27 mouse cellular contexts compared by ENCODE assay signal in genomic region chr13:30448895-30449294, GRCm38 (mm10).
A peak's percentile ranks its signal among the peaks of the same experiment; 100 is the strongest.
DNase-seq lines count a peak whose midpoint lies in the region; ATAC-seq and TF ChIP-seq lines count a peak whose summit lies in the region.
"Had no signal": no experiment of that assay in that cellular context is flagged by ENCODE, and none has a peak within 500 bp of the region (broad histone marks: within the 10 kb centered on the region; RNA-seq: fewer than 3 reads in every experiment).

No protein-coding gene starts in this region.

- no peaks in the 10 kb centered on the region for H3K4me1 ChIP-seq in kidney, embryonic 14.5 days (ENCODE audit: control insufficient read depth, insufficient read depth, low read length)
- no peaks in the 10 kb centered on the region for H3K4me1 ChIP-seq in kidney, postnatal 0 days (replicated peaks; ENCODE audit: insufficient read depth, low read length)
- H3K4me1 ChIP-seq in kidney, adult 2 months (ENCODE audit: control insufficient read depth, insufficient read depth, low read length), result no peaks in the 10 kb centered on the region
- no peaks in the 10 kb centered on the region for H3K4me1 ChIP-seq in lung, embryonic 16.5 days (replicated peaks; ENCODE audit: control insufficient read depth, insufficient read depth, low read length)
- H3K4me1 ChIP-seq: forebrain, embryonic 10.5 days; forebrain, embryonic 13.5 days; heart, embryonic 10.5 days; heart, embryonic 13.5 days had no signal

- no peaks in the 10 kb centered on the region for H3K27me3 ChIP-seq in kidney, embryonic 14.5 days (ENCODE audit: control insufficient read depth, insufficient read depth, low read length)
- H3K27me3 ChIP-seq in kidney, postnatal 0 days (ENCODE audit: insufficient read depth, low read length), result no peaks in the 10 kb centered on the region
- no peaks in the 10 kb centered on the region for H3K27me3 ChIP-seq in kidney, adult 2 months (replicated peaks; ENCODE audit: control insufficient read depth, insufficient read depth, low read length)
- no peaks in the 10 kb centered on the region for H3K27me3 ChIP-seq in lung, embryonic 16.5 days (ENCODE audit: control insufficient read depth, insufficient read depth, low read depth, low read length)
- H3K27me3 ChIP-seq: CH12.LX; forebrain, embryonic 13.5 days; heart, embryonic 13.5 days; Patski had no signal

- no peak overlapping the region for H3K9ac ChIP-seq in kidney, embryonic 14.5 days (ENCODE audit: low read depth, low read length)
- no peak overlapping the region for H3K9ac ChIP-seq in kidney, postnatal 0 days (ENCODE audit: low read depth, low read length)
- no peak overlapping the region for H3K9ac ChIP-seq in lung, embryonic 16.5 days (ENCODE audit: low read length)
- H3K9ac ChIP-seq: forebrain, embryonic 13.5 days; heart, embryonic 13.5 days had no signal

- H3K9me3 ChIP-seq in kidney, embryonic 14.5 days (ENCODE audit: control insufficient read depth, low read length), result no peaks in the 10 kb centered on the region
- H3K9me3 ChIP-seq in kidney, postnatal 0 days (replicated peaks; ENCODE audit: low read length), result no peaks in the 10 kb centered on the region
- no peaks in the 10 kb centered on the region for H3K9me3 ChIP-seq in lung, embryonic 16.5 days (ENCODE audit: control insufficient read depth, low read length)
- H3K9me3 ChIP-seq: forebrain, embryonic 10.5 days; forebrain, embryonic 13.5 days; G1E; heart, embryonic 10.5 days; heart, embryonic 13.5 days had no signal

- peak; percentile 60; the same call in 1 of the 2 replicates for ATAC-seq in kidney, embryonic 14.5 days (ENCODE audit: low FRiP score, low TSS enrichment)
- no peak for ATAC-seq in kidney, postnatal 0 days (replicated peaks; ENCODE audit: low FRiP score, low read depth)
- ATAC-seq in lung, embryonic 16.5 days (ENCODE audit: low read depth), result peak; percentile 56; the same call in 1 of the 2 replicates
- ATAC-seq: forebrain, embryonic 13.5 days; forebrain, embryonic 16.5 days; Patski had no signal

- no peak for DNase-seq in kidney, adult 18-20 months
- peak; percentile 52 for DNase-seq in kidney, postnatal 0 days (ENCODE audit: low spot score)
- no peak for DNase-seq in kidney, adult 2 months
- peak; percentile 41 to 52 for DNase-seq in kidney, postnatal 4 days
- DNase-seq in kidney, postnatal 36 days, result no peak
- no peak for DNase-seq in lung, postnatal 10 days
- DNase-seq: adrenal gland, postnatal 10 days; adrenal gland, postnatal 36 days; B cell, adult 2 months; cerebellum, adult 18-20 months; cerebellum, adult 9-10 months; cerebellum, postnatal 14 days; gastrocnemius, postnatal 10 days; gastrocnemius, postnatal 36 days; heart, adult 2 months; heart, postnatal 14 days; heart, postnatal 4 days had no signal

- TF ChIP-seq POLR2A in kidney, adult 2 months (IDR thresholded peaks at IDR 0.05; ENCODE audit: low read depth, low read length), result no peak

- H3K4me2 ChIP-seq in kidney, embryonic 14.5 days (replicated peaks; ENCODE audit: low read depth, low read length), result no peak overlapping the region
- H3K4me2 ChIP-seq in kidney, postnatal 0 days (ENCODE audit: low read length), result no peak overlapping the region
- no peak overlapping the region for H3K4me2 ChIP-seq in lung, embryonic 16.5 days (ENCODE audit: low read depth, low read length)
- H3K4me2 ChIP-seq: forebrain, embryonic 13.5 days; heart, embryonic 13.5 days had no signal

- no peak for TF ChIP-seq CTCF in kidney, postnatal 0 days (IDR thresholded peaks at IDR 0.05; ENCODE audit: low read depth)
- TF ChIP-seq CTCF in kidney, adult 2 months (conservative IDR thresholded peaks at IDR 0.05; ENCODE audit: insufficient read depth, insufficient read length, low read depth, low read length), result no peak

- no peaks in the 10 kb centered on the region for H3K36me3 ChIP-seq in kidney, embryonic 14.5 days (ENCODE audit: control insufficient read depth, insufficient read depth, low read length)
- H3K36me3 ChIP-seq in kidney, postnatal 0 days (ENCODE audit: insufficient read depth, low read length), result no peaks in the 10 kb centered on the region
- no peaks in the 10 kb centered on the region for H3K36me3 ChIP-seq in kidney, adult 2 months (ENCODE audit: control insufficient read depth, insufficient read depth, low read length)
- no peaks in the 10 kb centered on the region for H3K36me3 ChIP-seq in lung, embryonic 16.5 days (ENCODE audit: control insufficient read depth, insufficient read depth, low read length)
- H3K36me3 ChIP-seq: forebrain, embryonic 10.5 days; G1E; heart, embryonic 10.5 days; heart, embryonic 13.5 days had no signal

- 49% methylated on average over 4 of the region's 4 CpGs for WGBS in kidney, embryonic 14.5 days
- WGBS in kidney, postnatal 0 days, result 51% methylated on average over 4 of the region's 4 CpGs
- 65% methylated on average over 4 of the region's 4 CpGs for WGBS in kidney, adult 2 months
- 52% methylated on average over 4 of the region's 4 CpGs for WGBS in lung, embryonic 16.5 days

- H3K27ac ChIP-seq in kidney, embryonic 14.5 days (ENCODE audit: low read depth, low read length), result no peak overlapping the region
- H3K27ac ChIP-seq in kidney, postnatal 0 days, result no peak overlapping the region
- no peak overlapping the region for H3K27ac ChIP-seq in kidney, adult 2 months (ENCODE audit: insufficient read depth, low read depth, low read length)
- no peak overlapping the region for H3K27ac ChIP-seq in lung, embryonic 16.5 days (ENCODE audit: low read length)
- H3K27ac ChIP-seq: forebrain, embryonic 10.5 days; forebrain, embryonic 13.5 days; heart, adult 2 months; heart, embryonic 10.5 days; heart, embryonic 13.5 days had no signal

- no peak overlapping the region for H3K4me3 ChIP-seq in kidney, embryonic 14.5 days (ENCODE audit: low read length)
- no peak overlapping the region for H3K4me3 ChIP-seq in kidney, postnatal 0 days (replicated peaks; ENCODE audit: low read depth, low read length)
- no peak overlapping the region for H3K4me3 ChIP-seq in kidney, adult 2 months (ENCODE audit: insufficient read depth, low read depth, low read length)
- H3K4me3 ChIP-seq in lung, embryonic 16.5 days (ENCODE audit: low read length), result no peak overlapping the region
- H3K4me3 ChIP-seq: forebrain, embryonic 10.5 days; forebrain, embryonic 13.5 days; heart, adult 2 months; heart, embryonic 10.5 days; heart, embryonic 13.5 days had no signal

Comparison
In these comparisons a context has a peak if more than half of its experiments do, and no peak if none do; other contexts are left out.
1. DNase-seq: peak in kidney, postnatal 0 days (single experiment) and kidney, postnatal 4 days (2 of 2); none in kidney, adult 18-20 months (single experiment), kidney, adult 2 months (single experiment), kidney, postnatal 36 days (0 of 2) and lung, postnatal 10 days (single experiment).